Mouse (Mus musculus) spleen, adult 2 months (tissue): ENCODE results near the gene Gpc4.

Experiments
- CTCF ChIP-seq: fragments of 200-500 bp; IDR thresholded peaks from 2 replicates; pipeline ENCODE4 v1.5.1; 2011; ENCODE audit warnings: mild to moderate bottlenecking, inconsistent platforms; ENCODE audit not compliant: insufficient read depth, insufficient read length, insufficient replicate concordance; ENCODE audit errors: extremely low read depth
- POLR2A ChIP-seq: fragments of 200-500 bp; IDR thresholded peaks from 2 replicates; pipeline ENCODE4 v1.6.1; 2011; ENCODE audit warnings: low read depth, low read length, inconsistent platforms

- TF ChIP-seq CTCF: no peak
- no peak for TF ChIP-seq POLR2A
Measured at GRCm38 (mm10) chrX:52167519-52168244, 2.6 kb upstream of the Gpc4 start.
